Mouse (Mus musculus): ENCODE measurements at regions not wholly inside any gene's neighbourhood (a gene's known extent, or its start where the extent isn't known, plus 50 kb on each side); places are given as distances from the start of the nearest gene placed in this dataset.

- Histone ChIP-seq H3K27me3 (ENCODE audit: insufficient read depth, low read length) (0 out of 2 replicates have a peak, but pooled peaks cover 3% of the 10 kb centered on the region), H3K36me3 (ENCODE audit: insufficient read depth, low read length) (no peaks in the 10 kb centered on the region), H3K27ac (ENCODE audit: low read length) (no peak overlapping the region; the same call in 1 of the 2 replicates), H3K4me3 (ENCODE audit: low read length) (no peak overlapping the region), H3K4me1 (ENCODE audit: insufficient read depth, low read length) (peaks cover 8% of the 10 kb centered on the region; the same call in 1 of the 2 replicates), H3K9me3 (ENCODE audit: low read length) (no peaks in the 10 kb centered on the region), H3K4me2 (replicated peaks; ENCODE audit: low read depth, low read length) (no peak overlapping the region), H3K9ac (replicated peaks; ENCODE audit: low read length) (no peak overlapping the region)
- WGBS, result 44% methylated on average over 4 of the region's 4 CpGs
- ATAC-seq (ENCODE audit: low FRiP score, low TSS enrichment), result no peak
Measured at GRCm38 (mm10) chr9:49906306-49906705, 107.6 kb upstream of the Ncam1 start.

- WGBS, result 70% methylated on average over 4 of the region's 4 CpGs
- ATAC-seq (ENCODE audit: low FRiP score, low TSS enrichment), result no peak
- peaks cover 6% of the 10 kb centered on the region; the same call in 1 of the 2 replicates for H3K4me1 ChIP-seq (ENCODE audit: insufficient read depth, low read length)
- H3K9me3 ChIP-seq (ENCODE audit: low read length), result no peaks in the 10 kb centered on the region
- no peak overlapping the region for H3K4me2 ChIP-seq (replicated peaks; ENCODE audit: low read depth, low read length)
- no peaks in the 10 kb centered on the region for H3K36me3 ChIP-seq (ENCODE audit: insufficient read depth, low read length)
- 0 out of 2 replicates have a peak, but pooled peaks cover 3% of the 10 kb centered on the region for H3K27me3 ChIP-seq (ENCODE audit: insufficient read depth, low read length)
- H3K27ac ChIP-seq (ENCODE audit: low read length), result no peak overlapping the region
- H3K9ac ChIP-seq (replicated peaks; ENCODE audit: low read length), result no peak overlapping the region
- H3K4me3 ChIP-seq (ENCODE audit: low read length), result no peak overlapping the region
Measured at GRCm38 (mm10) chr9:49905703-49906102, 107.0 kb upstream of the Ncam1 start.

DNA sequence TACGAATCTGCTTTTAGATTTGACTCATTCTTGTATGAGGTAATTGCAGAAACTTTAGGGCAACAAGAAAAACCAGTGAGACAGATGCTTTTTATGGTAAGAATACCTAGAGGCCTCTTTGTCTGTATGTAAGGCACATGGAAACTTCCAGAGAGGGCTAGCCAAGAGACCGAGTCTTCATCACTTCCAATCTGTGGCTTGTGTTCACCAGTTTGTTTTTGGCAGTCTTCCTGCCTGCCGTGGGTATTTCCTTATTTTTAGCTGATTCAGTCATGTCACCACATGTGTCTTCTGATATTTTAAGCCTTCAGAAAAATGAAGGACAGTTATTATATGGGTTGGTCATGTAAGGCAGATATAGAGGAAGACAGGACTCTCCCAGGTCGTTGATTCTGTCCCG is 100.2 kb upstream of the Ncam1 start:
- no peak for ATAC-seq (ENCODE audit: low FRiP score, low TSS enrichment)
- Histone ChIP-seq H3K36me3 (ENCODE audit: insufficient read depth, low read length) (no peaks in the 10 kb centered on the region), H3K27ac (ENCODE audit: low read length) (no peak overlapping the region), H3K4me2 (replicated peaks; ENCODE audit: low read depth, low read length) (no peak overlapping the region), H3K27me3 (ENCODE audit: insufficient read depth, low read length) (0 out of 2 replicates have a peak, but pooled peaks cover 3% of the 10 kb centered on the region), H3K9me3 (ENCODE audit: low read length) (0 out of 2 replicates have a peak, but pooled peaks cover 7% of the 10 kb centered on the region), H3K9ac (replicated peaks; ENCODE audit: low read length) (no peak overlapping the region), H3K4me1 (ENCODE audit: insufficient read depth, low read length) (no peaks in the 10 kb centered on the region), H3K4me3 (ENCODE audit: low read length) (no peak overlapping the region)
- 89% methylated on average over 5 of the region's 5 CpGs for WGBS

- H3K9me3 ChIP-seq (ENCODE audit: low read length), result no peaks in the 10 kb centered on the region
- WGBS, result 77% methylated on average over 12 of the region's 12 CpGs
- H3K27me3 ChIP-seq (ENCODE audit: insufficient read depth, low read length), result no peaks in the 10 kb centered on the region
- no peak for ATAC-seq (ENCODE audit: low FRiP score, low TSS enrichment)
- H3K36me3 ChIP-seq (ENCODE audit: insufficient read depth, low read length), result no peaks in the 10 kb centered on the region
- H3K4me2 ChIP-seq (replicated peaks; ENCODE audit: low read depth, low read length), result no peak overlapping the region
- no peak overlapping the region for H3K4me3 ChIP-seq (ENCODE audit: low read length)
- no peak overlapping the region for H3K9ac ChIP-seq (replicated peaks; ENCODE audit: low read length)
- peaks cover 3% of the 10 kb centered on the region; the same call in 1 of the 2 replicates for H3K4me1 ChIP-seq (ENCODE audit: insufficient read depth, low read length)
- no peak overlapping the region for H3K27ac ChIP-seq (ENCODE audit: low read length)
Measured at GRCm38 (mm10) chr9:49884516-49885343, 86.0 kb upstream of the Ncam1 start.

GRCm38 (mm10) chr9:49879361-49880128 is 80.8 kb upstream of the Ncam1 start:
- H3K4me1 ChIP-seq (ENCODE audit: insufficient read depth, low read length), result no peaks in the 10 kb centered on the region
- no peak overlapping the region for H3K4me3 ChIP-seq (ENCODE audit: low read length)
- no peaks in the 10 kb centered on the region for H3K36me3 ChIP-seq (ENCODE audit: insufficient read depth, low read length)
- no peaks in the 10 kb centered on the region for H3K9me3 ChIP-seq (ENCODE audit: low read length)
- 10% methylated on average over 3 of the region's 3 CpGs for WGBS
- H3K9ac ChIP-seq (replicated peaks; ENCODE audit: low read length), result no peak overlapping the region
- H3K27me3 ChIP-seq (ENCODE audit: insufficient read depth, low read length), result no peaks in the 10 kb centered on the region
- ATAC-seq (ENCODE audit: low FRiP score, low TSS enrichment), result 0 out of 2 replicates have a peak, but pooled peaks have one; percentile 39
- H3K4me2 ChIP-seq (replicated peaks; ENCODE audit: low read depth, low read length), result no peak overlapping the region
- H3K27ac ChIP-seq (ENCODE audit: low read length), result no peak overlapping the region

GRCm38 (mm10) chr9:49874881-49875280 is 76.2 kb upstream of the Ncam1 start:
- Histone ChIP-seq H3K4me2 (replicated peaks; ENCODE audit: low read depth, low read length) (no peak overlapping the region), H3K36me3 (ENCODE audit: insufficient read depth, low read length) (no peaks in the 10 kb centered on the region), H3K9me3 (ENCODE audit: low read length) (no peaks in the 10 kb centered on the region), H3K27ac (ENCODE audit: low read length) (no peak overlapping the region), H3K9ac (replicated peaks; ENCODE audit: low read length) (no peak overlapping the region), H3K4me3 (ENCODE audit: low read length) (no peak overlapping the region), H3K27me3 (ENCODE audit: insufficient read depth, low read length) (no peaks in the 10 kb centered on the region), H3K4me1 (ENCODE audit: insufficient read depth, low read length) (peaks cover 10% of the 10 kb centered on the region; the same call in 1 of the 2 replicates)
- no peak for ATAC-seq (ENCODE audit: low FRiP score, low TSS enrichment)
- 82% methylated on average over 2 of the region's 2 CpGs for WGBS

DNA sequence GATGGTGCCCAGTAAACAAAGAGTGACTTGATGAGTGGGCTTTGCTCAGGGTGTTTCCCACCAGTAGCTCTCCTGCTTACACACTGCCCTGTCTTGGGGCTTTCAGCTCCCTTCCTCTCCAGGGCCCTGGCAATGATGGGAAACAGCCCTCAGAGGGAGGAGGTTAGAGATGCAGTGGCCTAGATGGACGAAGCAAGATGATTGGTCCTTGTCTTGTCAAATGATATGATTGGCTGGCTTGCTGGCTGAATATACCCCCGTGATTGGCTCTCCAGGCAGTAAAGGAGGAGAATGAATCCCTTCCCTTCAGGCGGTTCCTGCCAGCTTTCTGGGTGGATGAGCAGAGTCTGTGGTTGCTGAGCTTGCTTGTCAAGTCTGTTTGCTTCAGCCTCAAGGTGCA is 74.8 kb upstream of the Ncam1 start:
- H3K27ac ChIP-seq (ENCODE audit: low read length), result peak overlapping the region; percentile 41
- peak overlapping the region; percentile 47 for H3K4me2 ChIP-seq (replicated peaks; ENCODE audit: low read depth, low read length)
- H3K36me3 ChIP-seq (ENCODE audit: insufficient read depth, low read length), result no peaks in the 10 kb centered on the region
- peak overlapping the region; percentile 23; the same call in 1 of the 2 replicates for H3K4me3 ChIP-seq (ENCODE audit: low read length)
- H3K4me1 ChIP-seq (ENCODE audit: insufficient read depth, low read length), result peaks cover 16% of the 10 kb centered on the region; the same call in 1 of the 2 replicates
- peak; percentile 91 for ATAC-seq (ENCODE audit: low FRiP score, low TSS enrichment)
- 4% methylated on average over 3 of the region's 3 CpGs for WGBS
- peak overlapping the region; percentile 53 for H3K9ac ChIP-seq (replicated peaks; ENCODE audit: low read length)
- H3K27me3 ChIP-seq (ENCODE audit: insufficient read depth, low read length), result no peaks in the 10 kb centered on the region
- no peaks in the 10 kb centered on the region for H3K9me3 ChIP-seq (ENCODE audit: low read length)

- H3K27me3 ChIP-seq (ENCODE audit: insufficient read depth, low read length), result no peaks in the 10 kb centered on the region
- H3K4me2 ChIP-seq (replicated peaks; ENCODE audit: low read depth, low read length), result no peak overlapping the region
- 87% methylated on average over 3 of the region's 3 CpGs for whole genome bisulfite sequencing
- H3K36me3 ChIP-seq (ENCODE audit: insufficient read depth, low read length), result no peaks in the 10 kb centered on the region
- H3K4me1 ChIP-seq (ENCODE audit: insufficient read depth, low read length), result peaks cover 17% of the 10 kb centered on the region
- H3K27ac ChIP-seq (ENCODE audit: low read length), result no peak overlapping the region
- no peak overlapping the region for H3K4me3 ChIP-seq (ENCODE audit: low read length)
- no peaks in the 10 kb centered on the region for H3K9me3 ChIP-seq (ENCODE audit: low read length)
- no peak for ATAC-seq (ENCODE audit: low FRiP score, low TSS enrichment)
- H3K9ac ChIP-seq (replicated peaks; ENCODE audit: low read length), result no peak overlapping the region
Measured at GRCm38 (mm10) chr9:49851522-49851921, 52.8 kb upstream of the Ncam1 start.

DNA sequence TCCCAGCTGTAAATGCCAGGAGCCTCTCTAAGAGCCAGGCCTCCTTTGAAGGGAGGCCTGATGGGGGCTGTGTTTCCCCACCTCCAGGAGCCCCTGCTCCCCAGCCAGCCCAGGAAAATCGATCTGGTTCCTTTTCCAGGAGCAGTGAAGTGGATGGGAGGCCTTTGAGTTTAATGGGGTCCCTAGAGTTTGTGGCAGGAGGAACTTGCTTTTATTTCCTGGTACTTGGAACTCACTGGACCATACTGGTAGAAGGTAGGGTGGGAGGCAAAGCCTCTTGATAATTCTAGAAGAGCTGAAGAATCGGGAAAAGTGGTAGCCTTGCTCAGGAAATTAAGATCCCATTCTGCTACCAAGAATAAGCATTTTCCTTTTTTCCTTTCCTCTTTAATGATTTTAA is 50.7 kb upstream of the Ncam1 start:
- H3K9ac ChIP-seq (replicated peaks; ENCODE audit: low read length), result 0 out of 2 replicates have a peak overlapping the region, but pooled peaks have one; percentile 44
- peaks cover 25% of the 10 kb centered on the region for H3K4me1 ChIP-seq (ENCODE audit: insufficient read depth, low read length)
- H3K27ac ChIP-seq (ENCODE audit: low read length), result peak overlapping the region; percentile 90
- WGBS, result 10% methylated on average over 2 of the region's 2 CpGs
- ATAC-seq (ENCODE audit: low FRiP score, low TSS enrichment), result peak; percentile 54; the same call in 1 of the 2 replicates
- H3K4me3 ChIP-seq (ENCODE audit: low read length), result no peak overlapping the region
- H3K36me3 ChIP-seq (ENCODE audit: insufficient read depth, low read length), result no peaks in the 10 kb centered on the region
- H3K27me3 ChIP-seq (ENCODE audit: insufficient read depth, low read length), result no peaks in the 10 kb centered on the region
- no peaks in the 10 kb centered on the region for H3K9me3 ChIP-seq (ENCODE audit: low read length)
- 0 out of 2 replicates have a peak overlapping the region, but pooled peaks have one; percentile 19 for H3K4me2 ChIP-seq (replicated peaks; ENCODE audit: low read depth, low read length)

All from kidney, embryonic 16.5 days (tissue).